Mouse (Mus musculus) frontal cortex, postnatal 25 days (tissue): ENCODE data around the gene Wdr44.
A peak's percentile ranks its signal among the peaks of the same experiment; 100 is the strongest.
"Not testable (repeated sequence)": the region's sequence is repeated elsewhere in the genome, so short reads cannot be mapped to it uniquely, and the experiment has no call there.

ENCODE experiments used
- DNase-seq, 2 experiments: peaks; one replicate each; pipeline ENCODE4 v3.0.0; 2022; ENCODE audit warnings: low spot score in 2 of 2

Wdr44 gene

DNA sequence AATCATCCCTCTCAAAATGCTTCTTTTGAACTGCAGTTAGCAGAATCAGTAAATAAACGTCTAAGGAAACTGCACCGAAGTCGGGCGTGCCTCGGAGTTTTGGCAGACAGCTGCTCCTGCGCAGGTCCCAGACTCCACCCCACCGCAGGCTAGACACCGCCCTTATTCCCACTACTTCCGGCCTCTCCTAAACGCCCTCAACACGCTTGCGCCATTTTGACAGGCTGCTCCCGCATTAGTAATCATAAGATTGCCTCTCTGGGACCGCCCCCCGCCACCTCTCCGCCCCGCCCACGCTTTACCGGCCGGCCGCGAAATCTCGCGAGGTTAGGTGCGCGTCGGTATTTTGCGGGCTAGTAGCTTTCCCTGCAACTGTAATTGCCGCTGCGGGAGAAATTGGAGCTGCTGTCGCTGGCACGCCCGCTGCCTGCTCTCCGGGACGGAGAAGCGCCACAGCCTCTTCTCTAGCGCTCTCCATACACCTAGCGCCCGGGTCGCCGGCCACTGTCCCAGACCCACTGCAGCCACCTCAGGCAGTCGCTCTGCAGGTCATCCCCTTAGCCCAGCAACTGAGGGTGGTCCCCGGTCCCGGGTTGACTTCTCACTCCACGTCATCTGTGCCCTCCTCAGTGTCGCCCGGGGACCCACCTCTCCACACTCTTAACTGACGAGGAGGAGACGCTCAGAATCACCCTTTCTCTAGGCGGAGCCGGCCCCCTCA is at the start of gene Wdr44:
Gene Wdr44, plus strand, starts transcription at position 330 of the 721 bp plus-strand sequence.
- peak; percentile 75 to 84 for DNase-seq

DNA sequence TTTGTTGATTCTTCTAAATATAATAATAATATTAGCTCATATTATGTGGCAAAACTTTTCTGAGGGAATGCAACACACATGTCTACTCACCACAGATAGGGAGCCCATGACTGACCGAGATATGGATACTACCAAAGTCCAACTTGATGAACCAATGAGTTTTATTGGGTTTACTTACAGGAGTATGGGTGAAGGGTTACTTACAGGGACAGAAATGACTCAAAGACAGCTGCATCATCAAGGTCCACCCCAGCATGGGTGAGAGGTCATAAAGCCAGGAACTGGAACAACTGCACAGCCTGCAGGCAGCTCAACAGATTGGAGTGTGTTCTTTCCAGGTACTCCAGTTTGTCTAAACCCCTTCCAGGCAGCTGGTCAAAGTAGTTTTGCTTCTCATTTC is 44.5 kb upstream of the Wdr44 start:
- no peak for DNase-seq

- DNase-seq: no peak
These were observed 30.6 kb upstream of the Wdr44 start for GRCm38 (mm10) chrX:23662216-23662615.

DNA sequence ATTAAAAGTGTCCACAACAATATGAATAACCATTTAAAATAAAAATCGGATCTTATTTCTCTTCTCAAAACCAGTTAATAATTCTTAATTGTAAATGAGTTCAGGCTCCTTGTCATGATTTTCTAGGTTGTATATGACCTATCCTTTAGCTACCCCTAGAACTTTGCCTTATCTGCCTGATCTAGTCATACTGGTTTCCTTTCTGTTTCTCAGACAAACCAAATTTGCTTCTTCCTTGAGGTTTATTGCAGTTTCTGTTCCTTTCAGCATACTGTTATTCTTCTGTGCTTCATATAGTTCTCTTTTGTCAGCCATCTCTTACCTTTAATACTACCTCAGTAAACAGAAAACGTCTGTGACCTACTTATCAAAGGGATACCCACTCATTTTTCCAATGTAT is 19.7 kb upstream of the Wdr44 start:
- DNase-seq: no peak

- no peak for DNase-seq
These were observed 17.4 kb upstream of the Wdr44 start for GRCm38 (mm10) chrX:23675450-23675849.

DNA sequence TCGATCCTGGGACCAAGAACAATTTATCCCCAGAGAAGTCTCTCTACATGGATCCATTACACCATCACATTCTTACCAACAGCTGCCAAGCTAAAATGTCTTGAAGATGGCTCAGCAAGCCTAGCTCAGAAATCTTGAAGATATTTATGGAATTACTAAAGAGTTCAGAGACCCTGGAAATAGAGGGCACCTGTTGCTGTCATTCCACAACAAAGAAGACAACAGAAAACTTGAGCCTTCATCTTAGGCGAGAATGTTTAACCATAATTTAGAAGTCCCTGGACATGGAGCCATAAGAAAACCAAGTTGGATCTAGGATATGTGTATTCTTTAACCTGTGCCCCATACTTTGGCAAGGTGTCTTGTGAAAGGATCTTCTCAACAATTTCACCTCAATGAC is 16.3 kb upstream of the Wdr44 start:
- no peak for DNase-seq

- DNase-seq: no peak
These were observed 15.3 kb upstream of the Wdr44 start for GRCm38 (mm10) chrX:23677511-23677910.

GRCm38 (mm10) chrX:23692336-23692721 is 522 bp upstream of the Wdr44 start:
- DNase-seq: no peak

DNA sequence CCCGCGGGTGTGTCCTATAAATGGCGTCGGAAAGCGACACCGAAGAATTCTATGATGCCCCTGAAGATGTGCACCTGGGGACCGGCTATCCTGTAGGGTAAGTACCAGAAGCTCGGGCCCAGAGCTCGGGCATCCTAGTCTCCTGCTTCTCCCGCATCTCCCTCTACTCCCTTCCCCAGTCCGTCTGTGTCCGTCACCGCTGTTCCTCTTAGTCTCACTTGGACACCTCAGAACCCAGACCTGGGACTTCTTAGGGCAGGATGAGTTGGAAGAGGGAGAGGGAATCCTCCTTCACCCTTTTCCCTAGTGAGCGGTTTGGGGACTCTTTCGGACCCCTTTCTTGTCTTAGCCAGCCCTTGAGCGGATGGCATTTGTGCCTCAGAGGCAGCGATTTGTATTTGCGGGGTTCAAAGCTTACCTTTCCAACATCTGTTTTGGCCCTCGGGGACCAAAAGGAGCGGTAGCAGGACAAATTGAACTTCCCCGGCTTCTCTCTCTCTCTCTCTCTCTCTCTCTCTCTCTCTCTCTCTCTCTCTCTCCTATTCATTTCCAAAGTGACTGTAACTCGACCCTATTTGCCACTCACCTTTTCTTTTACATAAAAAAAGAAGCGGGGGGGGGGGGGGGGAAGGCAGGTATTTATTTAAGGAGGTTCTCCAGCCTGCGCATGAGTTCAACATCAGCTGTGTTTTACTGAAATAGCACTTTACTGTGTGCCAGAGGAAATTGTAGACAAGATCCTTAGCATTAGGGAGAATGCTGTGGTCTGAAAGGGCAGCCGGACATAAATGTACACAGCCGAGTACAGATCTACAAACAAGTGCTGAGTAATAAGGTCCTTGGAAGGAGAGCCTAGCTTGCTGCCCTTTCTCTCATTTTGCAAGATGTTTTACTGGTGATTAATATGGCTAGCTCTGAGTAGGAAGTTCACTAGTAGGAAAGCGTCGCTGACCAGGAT is 871 bp downstream of the Wdr44 start:
- DNase-seq: no peak

GRCm38 (mm10) chrX:23694588-23694987 is 1.7 kb downstream of the Wdr44 start:
- no peak for DNase-seq

DNA sequence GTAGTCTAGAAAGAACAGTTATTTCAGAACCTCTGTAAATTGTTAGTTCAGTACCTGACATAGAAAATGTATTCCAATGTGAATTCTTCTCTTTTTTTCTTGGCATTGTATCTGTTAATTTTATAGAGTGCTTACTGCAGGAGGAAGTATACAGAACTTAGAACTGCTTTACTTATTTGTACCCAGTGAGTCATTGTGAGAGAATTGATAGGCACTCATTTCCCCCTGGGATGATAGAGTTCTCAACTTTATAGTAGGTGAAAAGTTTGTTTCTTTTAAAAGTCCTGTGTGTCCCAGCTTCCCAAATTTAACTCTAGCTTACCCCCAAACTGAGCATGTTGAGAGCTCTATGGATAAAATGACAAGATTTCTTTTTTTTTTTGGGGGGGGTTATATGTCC is 2.3 kb downstream of the Wdr44 start:
- no peak for DNase-seq

GRCm38 (mm10) chrX:23697346-23697745 is 4.5 kb downstream of the Wdr44 start:
- no peak for DNase-seq

- no peak for DNase-seq
These were observed 6.2 kb downstream of the Wdr44 start for GRCm38 (mm10) chrX:23699023-23699422.

DNA sequence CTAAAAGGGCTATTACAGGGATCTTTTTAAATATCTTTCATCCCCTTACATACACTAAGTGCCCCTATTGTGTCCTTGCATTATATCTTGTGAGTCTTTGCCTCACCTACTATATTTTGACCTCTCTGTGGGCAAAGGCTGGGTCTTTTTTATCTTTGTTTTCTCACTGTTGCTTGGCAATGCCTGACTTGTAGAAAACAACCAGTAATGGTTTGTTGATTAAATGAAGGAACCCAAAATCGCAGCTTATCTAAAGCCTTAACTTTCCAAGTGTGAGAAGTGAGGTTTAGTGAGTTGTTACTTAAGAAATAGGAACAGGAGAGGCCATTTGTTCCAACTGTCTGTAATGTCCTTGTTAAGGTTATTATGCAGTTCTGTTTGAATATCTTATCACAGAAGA is 24.4 kb downstream of the Wdr44 start:
- DNase-seq: no peak

- DNase-seq: no peak
These were observed 34.6 kb downstream of the Wdr44 start for GRCm38 (mm10) chrX:23727463-23727862.

- DNase-seq: no peak
These were observed 61.8 kb downstream of the Wdr44 start for GRCm38 (mm10) chrX:23754671-23755070.

- DNase-seq: no peak
These were observed 75.0 kb downstream of the Wdr44 start for GRCm38 (mm10) chrX:23767849-23768248.

- DNase-seq: no peak
These were observed 114.3 kb downstream of the Wdr44 start for GRCm38 (mm10) chrX:23807125-23807524.

DNA sequence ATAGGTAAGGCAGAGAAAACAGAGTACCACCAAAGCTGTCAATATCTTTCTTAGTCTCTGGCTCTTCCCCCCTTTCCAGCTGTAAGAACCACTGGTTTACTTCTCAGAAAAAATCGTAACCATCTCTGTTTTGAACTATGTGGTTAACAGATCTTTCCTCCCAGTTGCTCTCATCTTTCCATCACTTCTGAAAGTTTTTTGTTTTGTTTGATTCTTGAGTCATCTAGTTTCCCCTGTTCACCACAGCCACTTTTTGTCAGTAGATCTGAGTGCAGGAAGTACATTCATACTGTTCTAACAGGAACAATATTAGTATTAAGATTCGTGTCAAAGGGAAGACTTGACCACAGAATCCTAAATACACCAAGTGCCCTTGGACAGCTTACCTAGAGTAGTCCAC is 117.5 kb downstream of the Wdr44 start:
- DNase-seq: no peak

DNA sequence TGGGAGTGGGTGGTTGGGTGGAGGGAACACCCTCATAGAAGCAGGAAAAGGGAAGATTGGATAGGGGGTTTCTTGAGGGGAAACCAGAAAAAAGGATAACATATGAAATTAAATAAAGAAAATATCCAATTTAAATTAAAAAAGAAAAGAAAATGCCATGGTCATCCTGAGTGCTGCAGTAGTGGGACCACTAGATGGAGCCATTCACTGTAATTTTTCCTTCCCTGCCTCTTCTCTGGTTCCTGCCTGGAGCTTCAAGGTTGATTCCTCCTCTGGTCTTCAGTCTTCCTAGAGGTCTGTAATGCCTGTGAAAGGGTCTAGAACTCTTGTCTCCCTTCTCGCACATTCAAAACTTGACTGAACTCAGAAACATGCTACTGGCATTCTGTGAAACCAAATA is 120.4 kb downstream of the Wdr44 start:
- DNase-seq: not testable (repeated sequence)

DNA sequence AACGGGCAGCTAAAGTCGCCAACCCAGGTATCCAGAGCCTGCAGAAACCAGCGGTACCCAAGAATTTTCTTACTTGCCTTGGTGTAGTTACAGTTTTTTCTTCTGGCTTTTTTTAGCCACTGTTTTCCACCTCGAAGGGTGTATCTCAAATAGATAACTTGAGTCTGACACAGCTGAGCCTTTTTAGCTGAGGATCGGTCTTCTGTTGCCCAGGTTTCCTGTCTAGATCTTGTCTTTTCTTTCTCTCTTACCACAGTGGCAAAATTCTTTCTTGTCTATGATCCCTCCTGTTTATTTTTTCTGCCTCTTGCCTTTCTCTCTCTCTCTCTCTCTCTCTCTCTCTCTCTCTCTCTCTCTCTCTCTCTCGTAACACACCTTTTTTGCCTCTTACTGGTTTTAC is 130.0 kb downstream of the Wdr44 start:
- not testable (repeated sequence) for DNase-seq

GRCm38 (mm10) chrX:23823398-23824023 is 130.7 kb downstream of the Wdr44 start:
- DNase-seq: no peak
